In genomic region chr4:119019013-119019781, GRCm38 (mm10) we compare ENCODE assay signal across 8 mouse cellular contexts. TPM values are rescaled to one million over a fixed set of nuclear protein-coding genes. Genes with fewer than 3 reads are reported as not detected.
DNase-seq lines count a peak whose midpoint lies in the region; ATAC-seq and TF ChIP-seq lines count a peak whose summit lies in the region.

No protein-coding gene starts in this region.

- H3K4me2 ChIP-seq in hindbrain, embryonic 11.5 days (replicated peaks; ENCODE audit: low read depth, low read length), result no peak overlapping the region
- H3K4me2 ChIP-seq in midbrain, embryonic 11.5 days, result no peak overlapping the region

- 0 out of 2 replicates have a peak, but pooled peaks have one; percentile 49 for ATAC-seq in hindbrain, embryonic 11.5 days (ENCODE audit: low FRiP score)
- ATAC-seq in midbrain, embryonic 11.5 days (ENCODE audit: low FRiP score), result peak; percentile 63

- no peaks in the 10 kb centered on the region for H3K9me3 ChIP-seq in hindbrain, embryonic 11.5 days (ENCODE audit: control insufficient read depth, low read length)
- no peaks in the 10 kb centered on the region for H3K9me3 ChIP-seq in midbrain, embryonic 11.5 days (ENCODE audit: control insufficient read depth, low read length)

- no peak for TF ChIP-seq CTCF in brain, embryonic 14.5 days (IDR thresholded peaks at IDR 0.05; ENCODE audit: borderline replicate concordance, extremely low read depth, insufficient read depth, insufficient read length)

- no peaks in the 10 kb centered on the region for H3K36me3 ChIP-seq in hindbrain, embryonic 11.5 days (ENCODE audit: control insufficient read depth, insufficient read depth, low read length)
- H3K36me3 ChIP-seq in midbrain, embryonic 11.5 days (ENCODE audit: control insufficient read depth, insufficient read depth, low read length), result no peaks in the 10 kb centered on the region

- TF ChIP-seq POLR2A in brain, embryonic 14.5 days (IDR thresholded peaks at IDR 0.05; ENCODE audit: borderline replicate concordance, extremely low read depth, insufficient read depth, insufficient read length, poor library complexity, severe bottlenecking), result no peak

- H3K4me3 ChIP-seq in hindbrain, embryonic 11.5 days (ENCODE audit: low read depth, low read length), result no peak overlapping the region
- no peak overlapping the region for H3K4me3 ChIP-seq in midbrain, embryonic 11.5 days (ENCODE audit: low read depth, low read length)

- H3K27ac ChIP-seq in hindbrain, embryonic 11.5 days (ENCODE audit: low read depth, low read length), result no peak overlapping the region
- no peak overlapping the region for H3K27ac ChIP-seq in midbrain, embryonic 11.5 days (ENCODE audit: low read depth, low read length)

- WGBS in hindbrain, embryonic 11.5 days, result 57% methylated on average over 12 of the region's 12 CpGs
- 47% methylated on average over 12 of the region's 12 CpGs for WGBS in midbrain, embryonic 11.5 days

- DNase-seq in embryo, embryonic 10 days (ENCODE audit: low spot score), result peak; percentile 82
- no peak for DNase-seq in embryo, embryonic 9.5 days (ENCODE audit: extremely low spot score)
- DNase-seq in brain, embryonic 14.5 days (ENCODE audit: low read depth), result peak; percentile 88
- DNase-seq in hindbrain, embryonic 11.5 days (ENCODE audit: low spot score), result peak; percentile 57
- DNase-seq in midbrain, embryonic 11.5 days (ENCODE audit: low spot score, missing footprints), result no peak
- no peak for DNase-seq in gastrocnemius, postnatal 10 days
- DNase-seq in right cerebral cortex, postnatal 25 days, result no peak
- DNase-seq in gastrocnemius, adult 8-10 months (ENCODE audit: low spot score in 2 of 2), result no peak

- H3K9ac ChIP-seq in hindbrain, embryonic 11.5 days (ENCODE audit: low read depth, low read length), result 0 out of 2 replicates have a peak overlapping the region, but pooled peaks have one; percentile 5
- peak overlapping the region; percentile 42; the same call in 1 of the 2 replicates for H3K9ac ChIP-seq in midbrain, embryonic 11.5 days (ENCODE audit: low read length)

- no peaks in the 10 kb centered on the region for H3K27me3 ChIP-seq in hindbrain, embryonic 11.5 days (ENCODE audit: control insufficient read depth, insufficient read depth, low read length)
- H3K27me3 ChIP-seq in midbrain, embryonic 11.5 days (ENCODE audit: control insufficient read depth, insufficient read depth, low read length), result no peaks in the 10 kb centered on the region

- peaks cover 2% of the 10 kb centered on the region; the same call in 1 of the 2 replicates for H3K4me1 ChIP-seq in hindbrain, embryonic 11.5 days (replicated peaks; ENCODE audit: control insufficient read depth, insufficient read depth, low read length)
- H3K4me1 ChIP-seq in midbrain, embryonic 11.5 days (ENCODE audit: control insufficient read depth, insufficient read depth, low read length), result peaks cover 8% of the 10 kb centered on the region

RNA-seq across cellular contexts. Expression of gene Lao1, which starts 57.8 kb away (rescaled TPM):
- polyA plus RNA-seq in brain, embryonic 14.5 days (2012; rRNA removed), result 0.06 TPM in 1 of 2 replicates, not detected in the other
- polyA plus RNA-seq in hindbrain, embryonic 11.5 days (2014; fragmentation: Nextera tagmentation; extraction: Ambion mirVana), result not detected in 2 replicates
- polyA plus RNA-seq in midbrain, embryonic 11.5 days (2014; fragmentation: Nextera tagmentation; extraction: Ambion mirVana), result not detected in 2 replicates
- total RNA-seq in gastrocnemius, postnatal 10 days (2021), result under 1 TPM in 1 of 2 experiments, not detected in 1; 0.16 TPM
- under 1 TPM; 0.17 to 0.24 (median 0.22) TPM for total RNA-seq in gastrocnemius, adult 8-10 months (2022)

Comparison
In these comparisons a context has a peak if more than half of its experiments do, and no peak if none do; other contexts are left out.
1. DNase-seq: peak in embryo, embryonic 10 days (single experiment), brain, embryonic 14.5 days (single experiment) and hindbrain, embryonic 11.5 days (single experiment); none in embryo, embryonic 9.5 days (single experiment), midbrain, embryonic 11.5 days (single experiment), gastrocnemius, postnatal 10 days (single experiment), right cerebral cortex, postnatal 25 days (single experiment) and gastrocnemius, adult 8-10 months (0 of 2).